Mouse (Mus musculus) spleen, adult 2 months (tissue): ENCODE results near the gene Apopt1. TPM values are rescaled to one million over a fixed set of nuclear protein-coding genes. Genes with fewer than 3 reads are reported as not detected.
A peak's percentile ranks its signal among the peaks of the same experiment; 100 is the strongest.

ENCODE experiments used
- DNase-seq, 2 experiments: peaks; one replicate each; pipeline versions ENCODE4 v3.0.0 to v3.0.0-alpha.2; 2012 to 2021; ENCODE audit warnings: low spot score in 2 of 2, low read depth in 1 of 2
- H3K27ac ChIP-seq: fragments of 200-500 bp; 2 replicates; pipeline ENCODE4 v1.5.1; 2012; ENCODE audit warnings: low read length, inconsistent platforms; ENCODE audit not compliant: insufficient read depth
- H3K27me3 ChIP-seq: fragments of 200-500 bp; 2 replicates; pipeline ENCODE4 v1.6.1; 2012; ENCODE audit warnings: mild to moderate bottlenecking, moderate library complexity, low read length, inconsistent platforms; ENCODE audit not compliant: control insufficient read depth, insufficient read depth
- H3K36me3 ChIP-seq: fragments of 200-500 bp; 2 replicates; pipeline ENCODE4 v1.6.1; 2012; ENCODE audit warnings: mild to moderate bottlenecking, low read length, inconsistent platforms; ENCODE audit not compliant: control insufficient read depth, insufficient read depth
- H3K4me1 ChIP-seq: fragments of 200-500 bp; 2 replicates; pipeline ENCODE4 v1.6.1; 2011; ENCODE audit warnings: inconsistent platforms; ENCODE audit not compliant: control insufficient read depth, insufficient read depth, insufficient read length
- H3K4me3 ChIP-seq: fragments of 200-500 bp; 2 replicates; pipeline ENCODE4 v1.5.1; 2011; ENCODE audit warnings: mild to moderate bottlenecking, inconsistent platforms; ENCODE audit not compliant: insufficient read depth, insufficient read length; ENCODE audit errors: extremely low read depth
- CTCF ChIP-seq: fragments of 200-500 bp; IDR thresholded peaks from 2 replicates; pipeline ENCODE4 v1.5.1; 2011; ENCODE audit warnings: mild to moderate bottlenecking, inconsistent platforms; ENCODE audit not compliant: insufficient read depth, insufficient read length, insufficient replicate concordance; ENCODE audit errors: extremely low read depth
- POLR2A ChIP-seq: fragments of 200-500 bp; IDR thresholded peaks from 2 replicates; pipeline ENCODE4 v1.6.1; 2011; ENCODE audit warnings: low read depth, low read length, inconsistent platforms
- WGBS: fragments of 180-500 bp; shearing (Covaris S2); methylation state at CpG from one replicate; pipeline ENCODE4 v1.1.7; 2018; 5-methylcytosine and 5-hydroxymethylcytosine counted together
- polyA plus RNA-seq: library from polyadenylated mRNA; depleted of rRNA; stranded (reverse); fragments of >200 nt; gene quantifications from 2 replicates; pipeline ENCODE4 v1.2.3, GENCODE M21; 2012; rRNA removed

Apopt1 gene
- polyA plus RNA-seq = 22.2 and 33.3 TPM in 2 replicates

GRCm38 (mm10) chr12:111713004-111713651 is at the start of gene Apopt1, which contains the start of gene Bag5:
Apopt1 (plus strand) TSS chr12:111713261.
Bag5 (minus strand) TSS chr12:111713257.
- Histone ChIP-seq H3K27me3 (no peaks in the 10 kb centered on the region), H3K4me1 (peaks cover 8% of the 10 kb centered on the region; the same call in 1 of the 2 replicates), H3K4me3 (peak within 1 kb of the TSS; percentile 79), H3K36me3 (peaks cover 11% of the 10 kb centered on the region), H3K27ac (peak within 1 kb of the TSS; percentile 74)
- peak; percentile 83 to 88 for DNase-seq
- TF ChIP-seq CTCF = no peak
- TF ChIP-seq POLR2A = peak; percentile 53
- under 1% methylated on average over 86 of the region's 86 CpGs for WGBS

- H3K36me3 ChIP-seq = no peaks in the 10 kb centered on the region
- no peaks in the 10 kb centered on the region for H3K4me1 ChIP-seq
- H3K4me3 ChIP-seq = no peak overlapping the region
- no peak overlapping the region for H3K27ac ChIP-seq
- DNase-seq = no peak
- TF ChIP-seq CTCF (no peak), POLR2A (no peak)
- no peaks in the 10 kb centered on the region for H3K27me3 ChIP-seq
- 71% methylated on average over 6 of the region's 6 CpGs for WGBS
Observed at GRCm38 (mm10) chr12:111664144-111664634, 48.9 kb upstream of the Apopt1 start.

- Histone ChIP-seq H3K27me3 (no peaks in the 10 kb centered on the region), H3K4me1 (no peaks in the 10 kb centered on the region), H3K4me3 (no peak overlapping the region), H3K36me3 (no peaks in the 10 kb centered on the region), H3K27ac (no peak overlapping the region)
- DNase-seq = no peak
- TF ChIP-seq POLR2A (no peak), CTCF (no peak)
- WGBS = 93% methylated on average over 13 of the region's 13 CpGs
Observed at GRCm38 (mm10) chr12:111665041-111665880, 47.8 kb upstream of the Apopt1 start.

GRCm38 (mm10) chr12:111666380-111666779 is 46.7 kb upstream of the Apopt1 start:
- Histone ChIP-seq H3K36me3 (no peaks in the 10 kb centered on the region), H3K4me3 (no peak overlapping the region), H3K27me3 (0 out of 2 replicates have a peak, but pooled peaks cover 2% of the 10 kb centered on the region), H3K27ac (no peak overlapping the region), H3K4me1 (peaks cover 5% of the 10 kb centered on the region; the same call in 1 of the 2 replicates)
- TF ChIP-seq CTCF (no peak), POLR2A (no peak)
- DNase-seq = no peak
- 84% methylated on average over 13 of the region's 13 CpGs for WGBS

- TF ChIP-seq POLR2A (no peak), CTCF (no peak)
- H3K4me3 ChIP-seq = no peak overlapping the region
- H3K4me1 ChIP-seq = peaks cover 8% of the 10 kb centered on the region
- peaks cover 6% of the 10 kb centered on the region for H3K27me3 ChIP-seq
- no peaks in the 10 kb centered on the region for H3K36me3 ChIP-seq
- WGBS = 90% methylated on average over 5 of the region's 5 CpGs
- no peak for DNase-seq
- H3K27ac ChIP-seq = no peak overlapping the region
Observed at GRCm38 (mm10) chr12:111667421-111667820, 45.6 kb upstream of the Apopt1 start.

GRCm38 (mm10) chr12:111668457-111668912 is 44.6 kb upstream of the Apopt1 start:
- TF ChIP-seq CTCF = peak; percentile 93; the same call in 1 of the 2 replicates
- no peak for TF ChIP-seq POLR2A
- no peaks in the 10 kb centered on the region for H3K36me3 ChIP-seq
- 1% methylated on average over 8 of the region's 8 CpGs for WGBS
- peaks cover 11% of the 10 kb centered on the region for H3K4me1 ChIP-seq
- H3K4me3 ChIP-seq = peak overlapping the region; percentile 23; the same call in 1 of the 2 replicates
- H3K27me3 ChIP-seq = peaks cover 9% of the 10 kb centered on the region
- peak; percentile 77 to 90 for DNase-seq
- peak overlapping the region; percentile 68 for H3K27ac ChIP-seq
